Mouse (Mus musculus): ENCODE results near the gene Mtrex.

Mtrex gene

DNA sequence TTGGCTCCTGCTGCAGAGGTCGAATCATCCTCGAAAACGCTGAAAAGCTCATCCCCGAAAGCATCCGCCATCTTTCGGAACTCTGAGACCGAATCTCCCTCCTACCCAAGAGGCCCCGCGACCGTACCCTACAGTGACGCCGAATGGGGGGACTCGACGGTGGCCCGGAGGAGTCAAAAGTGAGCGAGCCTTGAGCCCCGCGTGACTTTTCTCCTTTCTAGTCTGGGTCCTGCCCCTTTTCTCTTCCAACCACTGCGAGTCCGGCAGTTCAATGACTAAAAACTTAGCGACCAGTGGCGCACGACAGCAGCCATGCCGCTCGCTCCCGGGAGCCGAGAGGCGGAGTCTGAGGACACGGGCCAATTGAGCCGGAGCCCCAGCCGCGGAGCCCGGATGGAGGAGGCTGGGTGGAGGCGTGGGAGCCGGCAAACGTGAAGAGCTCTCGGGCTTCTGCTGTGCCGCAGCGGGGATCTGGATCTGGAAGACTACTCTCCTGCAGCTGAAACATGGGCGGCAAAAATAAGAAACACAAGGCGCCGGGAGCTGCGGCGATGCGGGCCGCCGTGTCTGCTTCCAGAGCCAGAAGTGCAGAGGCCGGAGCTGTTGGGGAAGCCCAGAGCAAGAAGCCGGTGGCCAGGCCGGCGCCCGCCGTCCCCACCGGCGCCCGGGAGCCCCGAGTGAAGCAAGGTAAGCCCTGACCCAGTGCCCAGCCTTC is at the start of gene Mtrex, which contains the start of gene Dhx29:
Gene Mtrex (minus strand): TSS at position 112 of the 715 bp plus-strand sequence.
Gene Dhx29 (plus strand): TSS at position 168 of the 715 bp plus-strand sequence.
- peak; percentile 99 for DNase-seq

DNA sequence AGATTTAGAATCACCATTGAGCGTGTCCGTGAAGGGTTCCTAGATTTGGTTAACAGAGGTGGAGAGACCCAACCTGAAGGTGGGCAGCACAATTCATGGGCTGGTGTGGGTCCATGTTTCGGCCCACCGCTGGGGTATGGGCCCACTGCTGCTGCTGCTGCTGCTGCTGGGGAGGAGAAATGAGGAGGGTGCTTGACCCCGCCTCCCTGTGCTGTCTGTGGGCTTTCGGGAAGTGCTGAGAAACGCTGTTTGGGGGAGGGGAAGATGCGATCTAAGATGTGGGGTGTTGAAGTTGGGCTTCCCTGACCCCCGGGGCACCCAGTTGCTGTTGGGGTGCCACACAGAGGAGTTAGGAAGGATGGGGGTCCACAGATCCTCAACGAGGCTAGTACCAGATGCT is 49.5 kb upstream of the Mtrex start:
- peak in 1 of 2 experiments; percentile 31 for DNase-seq

DNA sequence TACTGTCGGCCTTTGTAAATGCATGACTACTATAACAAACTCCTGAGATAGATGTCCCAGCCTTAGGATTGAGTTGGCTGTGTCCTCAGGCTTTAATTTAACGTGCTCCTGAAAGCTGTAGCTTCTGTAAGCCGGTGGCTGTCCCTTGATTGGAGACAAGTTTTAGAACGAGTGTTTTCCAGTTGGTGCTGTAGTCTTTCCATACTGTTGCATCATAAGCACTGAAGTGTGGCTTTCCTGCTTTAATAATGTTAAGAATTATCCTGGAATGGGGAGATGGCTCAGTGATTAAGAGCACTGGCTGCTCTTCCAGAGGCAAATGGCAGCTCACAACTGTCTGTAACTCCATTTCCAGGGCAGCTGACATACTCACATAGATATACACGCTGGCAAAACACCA is 40.1 kb upstream of the Mtrex start:
- no peak for DNase-seq

DNA sequence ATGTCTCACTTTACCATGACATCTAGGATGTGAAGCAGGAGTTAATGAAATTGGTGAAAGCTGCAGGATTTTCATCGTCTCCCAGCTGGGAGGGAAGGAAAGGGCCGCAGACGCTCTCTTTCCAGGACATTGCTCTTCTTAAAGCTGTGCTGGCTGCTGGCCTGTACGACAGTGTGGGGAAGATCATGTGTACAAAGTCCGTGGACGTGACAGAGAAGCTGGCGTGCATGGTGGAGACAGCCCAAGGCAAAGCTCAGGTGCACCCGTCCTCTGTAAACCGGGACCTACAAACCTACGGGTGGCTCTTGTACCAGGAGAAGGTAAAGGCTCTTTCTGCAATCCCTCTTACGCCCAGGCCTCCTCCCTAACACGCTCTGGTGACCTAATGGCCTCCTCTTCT is 37.2 kb upstream of the Mtrex start:
- DNase-seq: peak; percentile 38 to 62

DNA sequence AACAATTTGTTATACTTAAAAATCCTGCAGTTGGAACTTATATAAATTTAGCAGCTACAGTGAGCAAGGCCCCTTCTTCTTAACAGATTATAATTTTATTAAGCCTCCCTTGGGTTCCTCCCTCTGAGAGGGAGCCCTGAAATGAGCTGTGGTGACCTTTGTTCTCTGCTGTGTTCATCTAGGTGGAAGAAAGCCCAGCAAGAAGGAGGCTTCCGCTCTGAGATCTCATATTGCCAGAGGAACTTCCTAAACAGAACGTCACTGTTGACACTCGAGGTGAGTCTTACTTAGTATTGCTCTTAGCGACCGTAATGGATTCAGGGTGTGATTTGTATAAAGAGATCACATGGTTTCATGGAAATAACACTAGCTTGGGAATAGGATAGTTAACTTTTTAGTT is 35.9 kb upstream of the Mtrex start:
- no peak for DNase-seq

DNA sequence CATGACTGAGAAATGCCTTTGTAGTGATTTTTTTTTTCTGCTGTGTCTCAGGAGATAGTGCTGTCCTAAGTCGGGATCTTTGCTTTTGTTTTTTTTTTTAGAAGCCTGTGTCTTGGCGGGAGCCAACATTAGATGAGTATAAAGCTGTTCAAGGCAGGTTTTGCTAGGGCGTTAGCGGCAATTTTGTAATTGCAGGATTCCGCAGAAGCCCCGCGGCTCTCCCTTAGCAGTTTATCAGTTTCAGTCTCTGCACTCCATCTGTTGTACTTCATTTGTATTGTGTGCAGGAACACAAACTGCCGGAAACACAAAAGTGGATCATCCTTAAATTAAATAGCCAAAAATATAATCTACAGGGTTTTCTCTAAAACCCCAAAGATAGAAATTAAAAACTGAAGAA is 26.9 kb upstream of the Mtrex start:
- no peak for DNase-seq

DNA sequence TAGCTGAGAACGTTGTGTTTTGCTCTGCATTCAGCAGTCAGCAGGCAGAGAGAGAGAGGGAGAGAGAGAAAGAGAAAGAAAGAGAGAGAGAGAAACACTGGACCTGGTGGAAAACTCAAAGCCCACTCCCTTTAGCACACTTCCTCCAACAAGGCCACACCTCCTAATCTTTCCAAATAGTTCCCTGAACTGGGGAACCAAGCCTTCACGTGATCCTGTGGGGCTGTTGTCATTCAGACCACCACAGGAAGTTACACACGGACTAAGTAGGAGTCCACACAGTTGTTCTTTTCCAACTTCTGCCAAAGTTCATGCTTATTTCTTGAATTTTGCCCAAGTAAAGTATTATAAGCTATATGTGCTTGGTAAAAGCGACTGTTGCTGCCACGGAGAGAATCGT is 18.7 kb upstream of the Mtrex start:
- DNase-seq: no peak

DNA sequence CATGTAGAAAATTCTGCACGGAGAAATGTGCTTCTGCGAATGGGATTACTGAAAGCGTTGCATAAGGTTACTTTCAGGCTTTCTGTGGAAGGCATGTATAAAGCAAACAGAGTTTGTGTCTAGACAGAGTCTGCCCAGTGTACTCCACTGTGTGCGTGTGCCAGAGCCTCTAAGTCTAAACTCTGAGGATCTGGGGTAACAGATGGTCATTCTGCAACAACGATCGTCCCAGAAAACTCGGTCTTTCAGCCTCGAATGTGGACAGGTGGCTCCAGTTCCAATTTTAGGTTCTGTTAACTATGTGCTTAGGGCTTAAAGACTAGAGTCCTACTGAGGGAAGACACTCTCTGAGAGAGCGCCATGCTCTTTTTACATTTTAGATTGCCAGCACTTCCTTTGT is 18.1 kb upstream of the Mtrex start:
- no peak for DNase-seq

DNA sequence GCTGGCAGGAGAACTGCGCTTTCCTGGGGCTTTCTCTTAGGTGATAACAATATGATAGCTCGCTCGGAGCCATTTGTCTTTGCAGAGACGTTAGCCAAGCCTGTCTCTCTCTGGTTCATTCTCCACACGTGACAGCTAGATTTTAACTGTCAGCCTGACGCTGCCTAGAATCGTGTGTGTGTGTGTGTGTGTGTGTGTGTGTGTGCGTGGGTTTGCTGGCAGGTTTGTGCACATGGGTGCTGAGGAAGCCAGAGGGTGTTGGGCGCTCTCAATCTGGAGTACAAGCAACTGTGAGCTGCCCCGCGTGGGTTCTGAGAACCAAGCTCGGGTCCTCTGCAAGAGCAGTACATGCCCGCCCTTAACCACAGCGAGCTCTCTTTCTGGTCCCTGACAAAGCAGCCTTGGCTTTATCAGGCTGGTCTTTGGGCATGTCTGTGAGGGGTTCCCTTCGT is 14.7 kb upstream of the Mtrex start:
- no peak for DNase-seq

DNA sequence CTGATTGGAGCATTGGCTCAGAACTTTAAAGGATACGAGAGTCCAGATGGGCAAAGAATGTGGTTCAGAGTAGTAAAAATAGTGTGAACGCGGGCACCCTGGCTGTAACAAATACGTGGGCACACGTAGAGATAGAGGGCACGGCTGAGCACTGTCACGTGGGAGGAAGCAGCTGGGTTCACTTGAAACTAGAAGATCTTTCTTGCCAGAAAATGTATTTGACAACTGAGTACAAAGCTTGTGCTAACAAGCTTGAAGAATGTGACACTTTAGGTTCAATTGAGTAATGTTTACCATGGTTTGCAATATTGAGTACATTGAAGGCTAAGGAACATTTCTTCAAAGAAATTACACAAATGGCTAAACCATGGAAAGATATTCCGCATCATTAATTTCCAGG is 10.9 kb upstream of the Mtrex start:
- DNase-seq: no peak

DNA sequence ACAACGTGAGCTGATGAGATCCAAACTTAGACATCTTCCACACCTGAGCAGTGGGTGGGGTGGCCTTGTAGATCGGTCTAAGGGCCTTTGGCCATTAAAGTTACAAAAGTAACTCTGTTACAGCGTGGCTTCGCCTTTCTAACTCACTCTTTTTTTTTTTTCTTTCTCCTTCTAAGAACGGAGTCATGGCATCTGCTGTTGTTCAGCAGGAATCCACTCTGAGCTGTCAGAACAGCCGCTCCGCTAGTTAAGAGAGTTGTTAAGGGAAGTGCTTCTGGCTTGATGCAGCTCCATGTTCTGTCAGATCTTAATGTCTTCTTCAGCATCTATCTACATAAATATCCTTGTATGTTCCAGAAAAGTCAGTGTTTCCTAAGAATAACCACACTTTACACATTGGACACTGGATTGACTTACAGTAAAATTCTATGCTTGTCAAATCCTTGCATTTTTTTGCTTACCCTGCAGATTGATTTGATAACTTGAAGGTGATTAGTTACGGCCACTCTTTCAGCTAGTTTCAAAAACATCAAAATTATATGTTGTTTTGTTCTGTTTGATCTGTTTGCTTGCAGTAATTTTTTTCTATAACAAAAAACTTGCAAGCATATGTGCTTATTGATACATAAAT is 955 bp upstream of the Mtrex start:
- DNase-seq: no peak

DNA sequence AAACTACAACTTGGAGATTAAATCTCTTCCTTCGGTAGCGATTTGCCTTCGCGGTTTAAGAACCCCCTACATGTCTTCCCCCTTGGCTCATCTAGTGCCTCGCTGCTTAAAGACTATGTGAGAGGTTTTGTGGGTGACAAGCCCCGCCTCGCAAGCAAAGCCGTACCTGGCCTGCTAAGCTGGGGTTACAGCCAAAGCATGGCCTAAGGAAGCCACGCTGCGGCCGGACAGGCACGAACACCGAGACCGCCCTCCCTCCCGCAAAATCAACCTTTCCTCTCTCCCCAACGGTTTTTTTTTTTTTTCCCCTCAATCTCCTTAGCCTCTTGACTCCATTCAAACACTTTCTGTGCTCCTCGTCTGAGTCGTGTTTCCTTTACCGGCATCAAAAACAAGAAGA is 402 bp downstream of the Mtrex start:
- peak; percentile 42 to 61 for DNase-seq

DNA sequence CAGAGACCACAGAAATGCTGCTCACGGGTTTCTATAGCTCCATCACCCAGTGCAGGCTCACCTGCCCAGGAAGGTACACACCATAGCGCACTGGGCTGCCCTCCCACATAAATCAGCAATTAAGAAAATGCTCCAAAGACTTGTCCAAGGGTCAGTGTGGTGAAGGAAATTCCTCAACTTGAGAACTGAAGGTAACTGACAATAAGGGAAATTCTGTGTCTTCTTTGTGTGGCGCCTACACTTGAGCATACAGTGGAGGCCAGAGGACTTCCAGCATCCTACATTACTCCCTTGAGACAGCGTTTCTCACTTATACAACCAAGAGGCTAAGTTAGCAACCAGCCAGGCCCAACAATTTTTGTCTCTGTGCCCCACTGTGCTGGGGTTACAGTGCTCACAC is 1.2 kb downstream of the Mtrex start:
- no peak for DNase-seq

DNA sequence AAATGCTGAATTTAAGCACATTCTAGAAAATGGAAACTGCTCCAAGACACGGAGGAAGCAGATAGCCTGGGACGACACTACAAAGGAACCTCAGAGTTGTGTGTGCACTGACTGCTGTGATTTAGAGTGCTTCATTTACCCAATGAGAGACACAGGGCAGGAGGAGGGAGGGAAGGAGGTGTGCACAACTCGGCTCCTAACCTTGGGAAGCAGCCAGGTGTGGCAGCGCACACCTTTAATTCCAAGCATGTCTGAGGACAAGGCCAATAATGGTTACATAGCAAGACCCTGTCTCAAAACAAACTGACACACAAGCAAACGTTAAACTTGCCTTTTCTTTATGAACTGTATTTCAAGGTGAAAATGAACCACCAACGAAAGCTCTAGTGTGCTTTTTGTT is 1.9 kb downstream of the Mtrex start:
- peak; percentile 36 to 58 for DNase-seq

DNA sequence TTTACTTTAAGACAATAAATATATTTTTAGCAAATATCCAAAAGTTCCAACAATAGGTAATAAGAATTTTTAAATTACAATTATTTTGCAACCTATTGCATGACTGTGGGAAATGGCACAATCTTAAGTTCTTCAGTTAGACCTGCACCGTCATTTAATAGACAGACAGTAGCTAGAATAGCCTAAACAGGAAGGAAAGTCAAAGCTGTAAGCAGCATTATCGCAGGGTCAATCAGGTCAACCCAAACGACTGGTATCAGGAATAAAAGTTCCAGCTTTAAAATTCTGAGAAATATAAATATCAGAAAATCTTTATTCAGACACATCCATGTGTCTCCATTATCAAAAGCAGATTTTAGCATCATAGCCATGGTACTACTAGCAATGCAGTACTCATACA is 6.3 kb downstream of the Mtrex start:
- no peak for DNase-seq

DNA sequence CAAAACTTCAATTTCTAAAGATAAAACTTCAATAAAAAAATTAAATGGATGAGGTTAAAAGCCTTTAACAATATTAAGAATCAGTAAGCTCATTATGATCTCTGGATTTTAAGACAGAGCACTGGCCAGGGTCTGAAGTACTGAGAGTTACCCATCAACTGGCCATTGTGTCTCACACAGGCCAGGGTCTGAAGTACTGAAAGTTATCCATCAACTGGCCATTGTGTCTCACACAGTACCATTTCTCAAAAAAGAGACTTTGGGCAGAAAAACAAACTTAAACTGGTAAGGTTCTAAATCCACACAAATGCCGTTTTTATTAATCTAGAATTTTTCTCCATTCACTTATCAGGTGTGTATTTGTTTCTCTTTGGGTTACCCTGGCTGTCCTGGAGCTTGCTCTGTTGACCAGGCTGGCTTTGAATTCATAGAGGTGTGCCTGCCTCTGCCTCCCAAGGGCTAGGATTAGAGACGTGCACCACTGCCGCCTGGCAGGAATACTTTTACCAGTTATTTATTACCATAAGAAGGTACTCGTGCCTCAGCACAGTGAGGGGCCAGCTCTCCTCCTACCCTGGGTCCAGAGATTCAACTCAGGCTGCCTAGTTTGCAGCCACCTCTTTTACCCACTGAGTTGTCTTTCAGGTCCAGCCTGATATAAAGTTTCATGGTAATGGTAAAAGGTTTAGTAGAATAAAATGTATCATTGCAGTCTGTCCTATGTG is 7.9 kb downstream of the Mtrex start:
- DNase-seq: peak; percentile 23 to 40

DNA sequence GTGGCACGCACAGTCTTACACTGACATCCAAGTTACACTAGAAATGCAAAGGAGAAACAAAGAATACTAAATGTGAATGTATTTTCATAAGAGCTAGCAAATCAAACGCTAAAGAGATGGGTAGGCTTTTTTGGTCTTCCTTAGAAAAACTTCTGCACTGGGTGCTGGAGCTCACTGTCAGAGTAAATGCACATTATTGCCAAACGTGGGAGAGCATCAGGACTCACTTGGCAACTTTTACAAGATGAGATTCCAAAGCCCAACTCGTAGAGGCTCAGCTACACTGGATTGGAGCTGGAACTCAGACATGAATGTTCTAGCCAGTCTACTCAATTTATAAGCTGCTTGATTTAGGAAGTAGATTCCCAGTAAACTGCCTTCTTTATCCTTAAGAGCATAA is 16.8 kb downstream of the Mtrex start:
- no peak for DNase-seq

DNA sequence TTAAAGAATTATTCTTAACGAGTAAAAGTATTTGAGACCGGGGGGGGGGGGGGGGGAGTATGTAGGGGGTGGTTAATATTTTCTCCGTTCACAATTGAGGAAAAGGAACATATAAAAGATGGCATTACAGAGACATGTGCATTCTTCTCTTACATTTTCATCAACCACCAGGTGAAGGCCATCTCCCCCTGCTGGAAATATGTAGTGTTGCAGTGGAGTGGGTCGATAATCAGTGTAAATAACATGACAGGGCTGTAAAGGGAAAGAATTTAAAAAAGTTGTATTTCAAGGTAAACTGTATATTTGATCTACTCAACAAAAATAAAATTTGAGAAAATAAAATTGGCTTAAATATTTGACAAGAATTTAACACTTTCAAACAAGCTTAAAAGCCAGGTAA is 17.5 kb downstream of the Mtrex start:
- DNase-seq: peak; percentile 45 to 58

DNA sequence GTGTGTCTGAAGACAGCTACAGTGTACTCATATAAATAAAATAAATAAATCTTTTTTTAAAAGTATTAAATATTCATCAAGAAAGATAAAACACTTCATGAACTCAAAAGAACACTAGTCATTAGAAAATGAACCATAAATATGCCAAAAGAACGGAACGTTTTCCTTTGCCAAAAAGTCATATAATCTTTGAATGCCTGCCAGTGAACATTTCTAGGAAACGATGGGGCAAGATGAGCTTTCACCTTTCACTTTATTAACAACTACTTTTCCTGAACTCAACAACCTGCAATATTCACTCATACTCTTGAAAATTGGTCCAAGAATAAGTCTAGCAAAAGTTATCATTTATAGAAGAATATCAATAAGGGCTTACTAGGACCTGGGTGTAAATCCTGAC is 25.0 kb downstream of the Mtrex start:
- no peak for DNase-seq

DNA sequence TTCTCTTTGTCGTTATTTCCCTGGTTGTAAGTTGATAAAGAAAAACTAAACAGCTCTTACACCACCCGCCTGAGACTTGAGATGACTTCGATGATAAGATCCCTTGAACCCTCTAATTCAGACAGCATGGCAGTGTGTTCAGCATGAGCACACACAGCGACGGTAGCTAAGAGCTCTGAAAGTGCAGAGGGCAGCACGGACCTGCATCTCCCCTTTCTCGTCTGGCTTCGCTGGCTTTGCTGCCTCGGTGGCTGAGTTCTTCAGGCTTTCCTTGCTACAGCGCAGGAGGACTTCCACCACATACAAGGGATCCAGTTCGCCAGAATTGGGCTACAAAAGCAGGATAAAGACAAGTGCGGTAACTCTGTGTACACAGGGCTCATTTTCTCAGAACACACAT is 40.0 kb downstream of the Mtrex start:
- no peak for DNase-seq

DNA sequence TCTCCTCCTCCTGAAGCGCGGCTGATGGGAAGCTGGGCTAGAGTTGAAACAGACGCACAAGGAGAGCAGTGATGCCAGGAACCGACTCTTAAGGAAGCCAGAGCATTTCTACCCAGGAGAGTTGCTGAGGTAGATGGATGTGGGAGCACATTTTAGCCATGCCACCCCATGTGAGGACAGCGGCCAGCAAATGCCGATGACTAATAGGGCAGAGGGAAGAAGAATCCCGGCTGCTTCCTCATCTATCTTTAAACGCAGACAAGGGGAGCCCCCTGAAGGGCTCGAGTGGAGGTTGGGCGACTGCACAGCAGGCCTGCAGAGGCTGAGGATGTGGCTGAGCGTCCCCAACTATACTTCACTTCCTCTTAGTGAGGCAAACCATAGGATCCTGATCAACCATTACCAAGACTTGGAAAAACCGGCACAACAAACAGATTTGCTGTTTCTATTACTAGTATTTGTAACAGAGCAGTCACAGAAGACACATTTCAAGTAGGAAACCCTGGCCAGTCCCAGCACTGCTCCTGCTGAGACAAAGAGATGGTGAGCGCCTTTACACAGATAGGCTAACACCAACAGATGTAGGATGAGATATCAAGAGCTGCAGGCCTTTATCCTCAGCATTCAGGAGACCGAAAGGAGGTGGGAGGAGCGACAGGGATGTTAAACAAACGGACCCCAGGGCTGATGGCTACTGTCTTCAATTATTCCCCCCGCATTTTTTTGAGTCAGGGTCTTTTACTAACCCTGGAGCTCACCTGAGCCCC is 55.5 kb downstream of the Mtrex start:
- peak in 1 of 2 experiments; percentile 37 for DNase-seq

DNA sequence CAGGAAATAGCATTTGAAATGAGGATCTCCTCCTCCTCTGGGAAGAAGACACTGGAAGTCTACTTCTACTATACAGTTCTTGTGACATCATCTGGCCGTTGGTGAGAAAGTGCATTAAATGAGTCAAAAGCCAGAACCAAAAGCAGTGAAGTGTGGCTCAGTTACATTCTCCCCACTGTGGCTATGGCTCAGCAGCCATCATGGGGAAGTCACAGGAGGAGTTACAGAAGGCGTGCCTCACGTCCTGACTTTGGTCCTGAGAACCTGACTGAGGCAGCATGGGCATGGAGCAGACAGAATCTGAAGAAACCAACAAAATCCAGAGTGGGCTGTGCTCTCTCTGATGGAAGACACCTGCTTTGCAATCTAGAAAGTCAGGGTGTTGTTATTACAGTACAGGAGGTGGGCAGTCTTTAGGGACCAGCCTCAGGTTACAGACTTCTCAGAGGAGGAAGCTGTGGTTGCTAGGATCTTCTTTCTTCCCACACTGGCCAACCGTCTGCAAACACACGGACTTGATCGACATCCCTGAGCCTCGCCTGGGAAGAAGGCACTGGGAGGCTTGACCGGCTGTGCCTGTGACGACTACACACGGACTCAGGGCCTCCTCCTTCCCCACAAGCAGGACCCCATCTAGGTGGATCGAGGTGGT is 57.0 kb downstream of the Mtrex start:
- DNase-seq: no peak

DNA sequence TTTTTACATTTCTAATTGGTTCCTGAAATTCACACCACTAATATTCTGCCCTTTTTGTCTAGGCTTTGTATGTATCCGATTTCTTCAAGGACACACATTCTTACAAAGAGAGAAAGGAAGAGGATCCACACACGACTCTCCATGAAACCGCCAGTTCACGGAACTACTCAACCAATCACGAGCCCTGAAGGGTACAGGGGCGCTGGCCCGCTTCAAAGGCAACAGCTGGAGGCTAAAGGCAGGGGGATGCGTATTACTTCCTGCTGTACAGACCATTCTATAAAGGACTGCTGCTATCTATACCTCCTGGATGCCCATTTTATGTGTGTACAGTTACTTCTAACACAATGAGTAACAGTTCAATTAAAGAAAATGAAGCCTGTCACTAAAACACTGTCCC is 59.8 kb downstream of the Mtrex start:
- DNase-seq: no peak

All from kidney, postnatal 25 days (tissue).